Comparison of ENCODE assay signal across 17 mouse cellular contexts in genomic region chr11:34421061-34421460, GRCm38 (mm10).
DNase-seq lines count a peak whose midpoint lies in the region; ATAC-seq lines count a peak whose summit lies in the region.
"Had no signal": no experiment of that assay in that cellular context is flagged by ENCODE, and none has a peak within 500 bp of the region (broad histone marks: within the 10 kb centered on the region; RNA-seq: fewer than 3 reads in every experiment).

No protein-coding gene starts in this region.

- DNase-seq in forebrain, embryonic 11.5 days (ENCODE audit: low spot score) = no peak
- peak; percentile 89 for DNase-seq in brain, adult 2 months (ENCODE audit: low read depth, low spot score)
- DNase-seq in frontal cortex, postnatal 10 days (ENCODE audit: low spot score in 2 of 2) = peak; percentile 42 to 63
- DNase-seq in left cerebral cortex, postnatal 36 days (ENCODE audit: low spot score in 2 of 2) = peak; percentile 66 to 70
- no peak for DNase-seq in cerebellum, adult 9-10 months
- no peak for DNase-seq in thymus, postnatal 10 days (ENCODE audit: low spot score in 2 of 2)
- DNase-seq: cerebellum, postnatal 25 days; gastrocnemius, postnatal 36 days; kidney, postnatal 14 days; thymus, postnatal 36 days had no signal

- H3K27me3 ChIP-seq in forebrain, embryonic 13.5 days = no peaks in the 10 kb centered on the region; the same call in 1 of the 2 replicates
- H3K27me3 ChIP-seq in forebrain, embryonic 11.5 days (ENCODE audit: control insufficient read depth, insufficient read depth, low read length) = no peaks in the 10 kb centered on the region
- no peaks in the 10 kb centered on the region for H3K27me3 ChIP-seq in heart, embryonic 12.5 days (replicated peaks)
- H3K27me3 ChIP-seq: lung, embryonic 15.5 days; Patski; stomach, embryonic 15.5 days had no signal

- peaks cover 7% of the 10 kb centered on the region for H3K4me1 ChIP-seq in forebrain, embryonic 13.5 days
- H3K4me1 ChIP-seq in forebrain, embryonic 11.5 days (replicated peaks; ENCODE audit: control insufficient read depth, insufficient read depth, low read length) = peaks cover 4% of the 10 kb centered on the region
- no peaks in the 10 kb centered on the region for H3K4me1 ChIP-seq in heart, embryonic 12.5 days (replicated peaks)
- H3K4me1 ChIP-seq: lung, embryonic 15.5 days; stomach, embryonic 15.5 days had no signal

- H3K4me2 ChIP-seq in forebrain, embryonic 13.5 days = no peak overlapping the region
- H3K4me2 ChIP-seq in forebrain, embryonic 11.5 days (ENCODE audit: low read depth, low read length, severe bottlenecking) = no peak overlapping the region
- no peak overlapping the region for H3K4me2 ChIP-seq in heart, embryonic 12.5 days
- H3K4me2 ChIP-seq: liver, embryonic 11.5 days; lung, embryonic 15.5 days; stomach, embryonic 15.5 days had no signal

- intact Hi-C loops in left cerebral cortex, postnatal 36 days (cut with DNase I) = loop anchor here (5.0 kb wide), 1 partner anchor 104 kb away; no protein-coding TSS in a partner anchor

- no peaks in the 10 kb centered on the region for H3K9me3 ChIP-seq in forebrain, embryonic 13.5 days (replicated peaks)
- no peaks in the 10 kb centered on the region for H3K9me3 ChIP-seq in forebrain, embryonic 11.5 days (ENCODE audit: control insufficient read depth, low read length)
- no peaks in the 10 kb centered on the region for H3K9me3 ChIP-seq in heart, embryonic 12.5 days (replicated peaks)
- H3K9me3 ChIP-seq: lung, embryonic 15.5 days; stomach, embryonic 15.5 days had no signal

- WGBS in forebrain, embryonic 13.5 days = 35% methylated on average over 6 of the region's 6 CpGs
- WGBS in forebrain, embryonic 11.5 days = 72% methylated on average over 6 of the region's 6 CpGs
- WGBS in heart, embryonic 12.5 days = 79% methylated on average over 6 of the region's 6 CpGs

- no peak overlapping the region for H3K4me3 ChIP-seq in forebrain, embryonic 13.5 days
- H3K4me3 ChIP-seq in forebrain, embryonic 11.5 days (ENCODE audit: low read depth, low read length) = no peak overlapping the region
- H3K4me3 ChIP-seq in heart, embryonic 12.5 days = no peak overlapping the region
- H3K4me3 ChIP-seq: lung, embryonic 15.5 days; stomach, embryonic 15.5 days had no signal

- H3K9ac ChIP-seq in forebrain, embryonic 13.5 days = no peak overlapping the region
- no peak overlapping the region for H3K9ac ChIP-seq in forebrain, embryonic 11.5 days (ENCODE audit: low read length)
- no peak overlapping the region for H3K9ac ChIP-seq in heart, embryonic 12.5 days
- H3K9ac ChIP-seq: lung, embryonic 15.5 days; stomach, embryonic 15.5 days had no signal

- ATAC-seq in forebrain, embryonic 13.5 days = 0 out of 2 replicates have a peak, but pooled peaks have one; percentile 22
- no peak for ATAC-seq in forebrain, embryonic 11.5 days (replicated peaks; ENCODE audit: low FRiP score)
- no peak for ATAC-seq in heart, embryonic 12.5 days (ENCODE audit: insufficient number of reproducible peaks, low FRiP score)
- ATAC-seq: intestine, embryonic 16.5 days; Patski had no signal

- no peaks in the 10 kb centered on the region for H3K36me3 ChIP-seq in forebrain, embryonic 13.5 days (ENCODE audit: poor library complexity, severe bottlenecking)
- no peaks in the 10 kb centered on the region for H3K36me3 ChIP-seq in forebrain, embryonic 11.5 days (ENCODE audit: control insufficient read depth, insufficient read depth, low read length)
- no peaks in the 10 kb centered on the region for H3K36me3 ChIP-seq in heart, embryonic 12.5 days
- H3K36me3 ChIP-seq: lung, embryonic 15.5 days; stomach, embryonic 15.5 days had no signal

- no peak overlapping the region for H3K27ac ChIP-seq in forebrain, embryonic 13.5 days
- H3K27ac ChIP-seq in forebrain, embryonic 11.5 days (ENCODE audit: low read depth, low read length) = no peak overlapping the region
- H3K27ac ChIP-seq in heart, embryonic 12.5 days (ENCODE audit: poor library complexity, severe bottlenecking) = no peak overlapping the region
- H3K27ac ChIP-seq: lung, embryonic 15.5 days; stomach, embryonic 15.5 days had no signal

Comparison
In these comparisons a context has a peak if more than half of its experiments do, and no peak if none do; other contexts are left out.
1. DNase-seq: peak in brain, adult 2 months (single experiment), frontal cortex, postnatal 10 days (2 of 2) and left cerebral cortex, postnatal 36 days (2 of 2); none in forebrain, embryonic 11.5 days (single experiment), cerebellum, adult 9-10 months (single experiment) and thymus, postnatal 10 days (0 of 2).